Mouse (Mus musculus) E14TG2a.4 (cell line): ENCODE data around the gene Sprr2k.
"Not testable (repeated sequence)": the region's sequence is repeated elsewhere in the genome, so short reads cannot be mapped to it uniquely, and the experiment has no call there.

Experiments used
- H3K27me3 ChIP-seq: 2 replicates; pipeline ENCODE4 v1.6.1; 2014; ENCODE audit warnings: low read length, control low read depth; ENCODE audit not compliant: insufficient read depth
- H3K36me3 ChIP-seq: 2 replicates; pipeline ENCODE4 v1.6.1; 2014; ENCODE audit warnings: low read length, control low read depth; ENCODE audit not compliant: insufficient read depth
- H3K4me1 ChIP-seq: replicated peaks from 2 replicates; pipeline ENCODE4 v1.6.1; 2014; ENCODE audit warnings: low read depth, low read length, control low read depth
- H3K4me3 ChIP-seq: replicated peaks from 2 replicates; pipeline ENCODE4 v1.5.1; 2014; ENCODE audit warnings: mild to moderate bottlenecking, low read length
- H3K9me3 ChIP-seq: 2 replicates; pipeline ENCODE4 v1.6.1; 2014; ENCODE audit warnings: low read length, control low read depth
- CTCF ChIP-seq: conservative IDR thresholded peaks from 2 replicates; pipeline ENCODE4 v1.5.1; 2014; ENCODE audit warnings: low read length
- NANOG ChIP-seq: IDR thresholded peaks from 2 replicates; pipeline ENCODE4 v1.6.1; 2014; ENCODE audit warnings: borderline replicate concordance, low read length, mixed read lengths
- POU5F1 ChIP-seq: IDR thresholded peaks from 2 replicates; pipeline ENCODE4 v1.6.1; 2014; ENCODE audit warnings: low read length, borderline replicate concordance

Sprr2k gene

GRCm38 (mm10) chr3:92458620-92459019, 26.2 kb downstream of the Sprr2k start, which contains the start of gene Sprr3:
TSS of gene Sprr3 (minus strand) at chr3:92458720.
- Histone ChIP-seq H3K27me3 (no peaks in the 10 kb centered on the region), H3K9me3 (no peaks in the 10 kb centered on the region), H3K36me3 (no peaks in the 10 kb centered on the region), H3K4me1 (no peaks in the 10 kb centered on the region), H3K4me3 (no peak within 1 kb of the TSS)
- TF ChIP-seq POU5F1 = no peak
- TF ChIP-seq CTCF = no peak
- TF ChIP-seq NANOG = no peak

GRCm38 (mm10) chr3:92466576-92466975, 34.2 kb downstream of the Sprr2k start:
- Histone ChIP-seq H3K9me3 (no peaks in the 10 kb centered on the region), H3K36me3 (no peaks in the 10 kb centered on the region), H3K4me1 (no peaks in the 10 kb centered on the region), H3K4me3 (no peak overlapping the region), H3K27me3 (no peaks in the 10 kb centered on the region)
- no peak for TF ChIP-seq CTCF
- TF ChIP-seq NANOG = no peak
- no peak for TF ChIP-seq POU5F1

DNA sequence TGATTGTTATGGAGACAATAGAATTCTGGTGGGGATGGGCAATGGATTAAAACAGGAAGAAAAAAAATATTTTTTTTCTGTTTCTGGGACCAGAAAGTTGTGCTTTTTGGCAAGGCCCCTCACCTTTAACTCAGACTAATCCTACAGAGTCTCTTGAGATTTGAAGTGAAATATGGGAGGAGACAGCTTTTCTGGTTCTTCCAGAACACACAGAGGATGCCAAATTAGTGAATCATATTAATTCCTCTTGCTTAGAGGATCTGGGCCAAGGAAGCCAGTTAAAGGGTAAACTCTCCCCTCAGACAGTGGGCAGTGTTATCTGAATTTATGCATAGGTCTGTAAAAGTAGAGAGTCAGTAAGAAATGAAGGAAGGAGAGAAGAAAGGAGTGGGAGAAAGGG, 35.0 kb downstream of the Sprr2k start:
- Histone ChIP-seq H3K9me3 (no peaks in the 10 kb centered on the region), H3K36me3 (no peaks in the 10 kb centered on the region), H3K4me3 (no peak overlapping the region), H3K4me1 (no peaks in the 10 kb centered on the region), H3K27me3 (no peaks in the 10 kb centered on the region)
- TF ChIP-seq NANOG = no peak
- no peak for TF ChIP-seq POU5F1
- no peak for TF ChIP-seq CTCF

- no peaks in the 10 kb centered on the region for H3K4me1 ChIP-seq
- no peaks in the 10 kb centered on the region for H3K36me3 ChIP-seq
- H3K27me3 ChIP-seq = no peaks in the 10 kb centered on the region
- no peak for TF ChIP-seq POU5F1
- no peak for TF ChIP-seq CTCF
- TF ChIP-seq NANOG = no peak
- H3K4me3 ChIP-seq = no peak overlapping the region
- no peaks in the 10 kb centered on the region for H3K9me3 ChIP-seq
Measured at GRCm38 (mm10) chr3:92470111-92470510, 37.7 kb downstream of the Sprr2k start.

- not testable (repeated sequence) for H3K4me3 ChIP-seq, H3K27me3 ChIP-seq, H3K36me3 ChIP-seq, H3K9me3 ChIP-seq, H3K4me1 ChIP-seq
- peak; percentile 31 for TF ChIP-seq CTCF
Measured at GRCm38 (mm10) chr3:92481249-92481648, 48.9 kb downstream of the Sprr2k start.
